Mouse (Mus musculus): ENCODE measurements around the gene Hist1h3b. TPM values are rescaled to one million over a fixed set of nuclear protein-coding genes. Genes with fewer than 3 reads are reported as not detected.

Gene Hist1h3b
- total and polyA plus RNA-seq, 2 experiments from 2014 or later: 0.67 to 254 TPM

- WGBS: 45% methylated on average over 2 of the region's 2 CpGs
- Histone ChIP-seq H3K27me3 (ENCODE audit: insufficient read depth, low read length) (no peaks in the 10 kb centered on the region), H3K4me2 (ENCODE audit: low read depth) (no peak overlapping the region), H3K4me1 (ENCODE audit: insufficient read depth) (no peaks in the 10 kb centered on the region), H3K4me3 (ENCODE audit: low read depth, low read length) (no peak overlapping the region), H3K27ac (ENCODE audit: low read depth, low read length) (no peak overlapping the region), H3K36me3 (ENCODE audit: insufficient read depth) (no peaks in the 10 kb centered on the region), H3K9ac (no peak overlapping the region), H3K9me3 (ENCODE audit: low read length) (no peaks in the 10 kb centered on the region)
- TF ChIP-seq CTCF (IDR thresholded peaks at IDR 0.05; ENCODE audit: low read depth): peak; percentile 91
- ATAC-seq (peak; percentile 86), DNase-seq (peak; percentile 88)
These were observed 40.5 kb downstream of the Hist1h3b start for GRCm38 (mm10) chr13:23792520-23792919.

DNA sequence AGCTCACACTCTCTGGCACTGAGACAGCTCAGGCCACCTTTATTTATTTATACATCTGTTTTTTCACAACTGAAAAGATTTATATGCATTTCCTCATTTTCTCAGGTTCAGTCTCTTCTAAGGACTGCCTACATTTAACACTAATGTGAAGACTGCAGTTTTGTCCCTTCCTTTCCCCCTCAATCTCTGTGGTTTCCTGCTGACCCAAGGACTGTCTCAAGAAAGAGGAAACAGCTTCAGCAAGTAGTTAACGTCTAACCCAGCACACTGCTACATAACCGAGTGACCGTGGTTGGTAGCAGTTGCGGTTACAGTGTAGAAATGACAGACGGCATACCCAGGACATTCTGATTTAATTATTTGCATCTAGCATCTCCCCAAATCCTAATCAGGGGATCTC lies 47.3 kb downstream of the Hist1h3b start:
- no peaks in the 10 kb centered on the region for H3K9me3 ChIP-seq (ENCODE audit: low read length)
- no peak overlapping the region for H3K4me2 ChIP-seq (ENCODE audit: low read depth)
- H3K36me3 ChIP-seq (ENCODE audit: insufficient read depth): no peaks in the 10 kb centered on the region
- H3K27me3 ChIP-seq (ENCODE audit: insufficient read depth, low read length): no peaks in the 10 kb centered on the region
- no peak overlapping the region for H3K9ac ChIP-seq
- ATAC-seq: no peak
- DNase-seq: no peak
- no peaks in the 10 kb centered on the region for H3K4me1 ChIP-seq (ENCODE audit: insufficient read depth)
- H3K27ac ChIP-seq (ENCODE audit: low read depth, low read length): no peak overlapping the region
- WGBS: 86% methylated on average over 5 of the region's 5 CpGs
- no peak for TF ChIP-seq CTCF (IDR thresholded peaks at IDR 0.05; ENCODE audit: low read depth)
- no peak overlapping the region for H3K4me3 ChIP-seq (ENCODE audit: low read depth, low read length)

Small RNA genes lying within 50 kb of the gene (microRNA-seq; reads per million reads assigned to microRNA genes)
- gene Gm44314: 0 reads per million in 2 experiments
- 0 reads per million in 2 experiments for gene Gm44484

Other genes with a start within 250 kb of the Hist1h3b start
Only the 30 nearest of the 37 such genes appear.
- gene Hist1h1d, start 199.0 kb upstream of the Hist1h3b start, total RNA-seq (2014; rRNA removed): 48.5 and 66.7 TPM in 2 replicates
- gene Hist1h1d, start 199.0 kb upstream of the Hist1h3b start, polyA plus RNA-seq (2015; fragmentation: Nextera tagmentation; extraction: Ambion mirVana): 0.12 and 0.18 TPM in 2 replicates
- 180 and 204 TPM in 2 replicates for gene Hist1h3e, start 189.9 kb upstream of the Hist1h3b start, total RNA-seq (2014; rRNA removed)
- gene Hist1h3e, start 189.9 kb upstream of the Hist1h3b start, polyA plus RNA-seq (2015; fragmentation: Nextera tagmentation; extraction: Ambion mirVana): 1.9 and 2.0 TPM in 2 replicates
- gene Hist1h2ae, start 181.0 kb upstream of the Hist1h3b start, total RNA-seq (2014; rRNA removed): 111 TPM in 2 replicates
- gene Hist1h2ae, start 181.0 kb upstream of the Hist1h3b start, polyA plus RNA-seq (2015; fragmentation: Nextera tagmentation; extraction: Ambion mirVana): 12.5 and 23.0 TPM in 2 replicates
- gene Hist1h2bg, start 180.9 kb upstream of the Hist1h3b start, total RNA-seq (2014; rRNA removed): 367 and 594 TPM in 2 replicates
- gene Hist1h2bg, start 180.9 kb upstream of the Hist1h3b start, polyA plus RNA-seq (2015; fragmentation: Nextera tagmentation; extraction: Ambion mirVana): 3.0 and 3.6 TPM in 2 replicates
- 226 and 289 TPM in 2 replicates for gene Hist1h2bf, start 178.1 kb upstream of the Hist1h3b start, total RNA-seq (2014; rRNA removed)
- not detected in 2 replicates for gene Hist1h2bf, start 178.1 kb upstream of the Hist1h3b start, polyA plus RNA-seq (2015; fragmentation: Nextera tagmentation; extraction: Ambion mirVana)
- 204 and 274 TPM in 2 replicates for gene Hist1h2ad, start 177.9 kb upstream of the Hist1h3b start, total RNA-seq (2014; rRNA removed)
- gene Hist1h2ad, start 177.9 kb upstream of the Hist1h3b start, polyA plus RNA-seq (2015; fragmentation: Nextera tagmentation; extraction: Ambion mirVana): 0.78 TPM in 1 of 2 replicates, not detected in the other
- gene Hist1h3d, start 176.5 kb upstream of the Hist1h3b start, total RNA-seq (2014; rRNA removed): 73.0 and 78.9 TPM in 2 replicates
- 0.57 and 0.80 TPM in 2 replicates for gene Hist1h3d, start 176.5 kb upstream of the Hist1h3b start, polyA plus RNA-seq (2015; fragmentation: Nextera tagmentation; extraction: Ambion mirVana)
- gene Hist1h4d, start 170.7 kb upstream of the Hist1h3b start, total RNA-seq (2014; rRNA removed): 258 and 695 TPM in 2 replicates
- gene Hist1h4d, start 170.7 kb upstream of the Hist1h3b start, polyA plus RNA-seq (2015; fragmentation: Nextera tagmentation; extraction: Ambion mirVana): 25.0 and 42.2 TPM in 2 replicates
- 98.5 and 120 TPM in 2 replicates for gene Hist1h2be, start 131.1 kb upstream of the Hist1h3b start, total RNA-seq (2014; rRNA removed)
- gene Hist1h2be, start 131.1 kb upstream of the Hist1h3b start, polyA plus RNA-seq (2015; fragmentation: Nextera tagmentation; extraction: Ambion mirVana): 0.31 and 0.39 TPM in 2 replicates
- 204 and 218 TPM in 2 replicates for gene Hist1h1e, start 129.7 kb upstream of the Hist1h3b start, total RNA-seq (2014; rRNA removed)
- 11.1 and 16.3 TPM in 2 replicates for gene Hist1h1e, start 129.7 kb upstream of the Hist1h3b start, polyA plus RNA-seq (2015; fragmentation: Nextera tagmentation; extraction: Ambion mirVana)
- gene Hist1h2ac, start 68.3 kb upstream of the Hist1h3b start, total RNA-seq (2014; rRNA removed): 40.9 and 44.8 TPM in 2 replicates
- 0.41 and 0.49 TPM in 2 replicates for gene Hist1h2ac, start 68.3 kb upstream of the Hist1h3b start, polyA plus RNA-seq (2015; fragmentation: Nextera tagmentation; extraction: Ambion mirVana)
- 93.7 and 124 TPM in 2 replicates for gene Hist1h2bc, start 68.1 kb upstream of the Hist1h3b start, total RNA-seq (2014; rRNA removed)
- gene Hist1h2bc, start 68.1 kb upstream of the Hist1h3b start, polyA plus RNA-seq (2015; fragmentation: Nextera tagmentation; extraction: Ambion mirVana): 29.2 and 35.3 TPM in 2 replicates
- 1.3 TPM in 1 of 2 replicates, not detected in the other for gene Hist1h1t, start 56.5 kb upstream of the Hist1h3b start, total RNA-seq (2014; rRNA removed)
- gene Hist1h1t, start 56.5 kb upstream of the Hist1h3b start, polyA plus RNA-seq (2015; fragmentation: Nextera tagmentation; extraction: Ambion mirVana): not detected in 2 replicates
- gene Hist1h4c, start 53.8 kb upstream of the Hist1h3b start, total RNA-seq (2014; rRNA removed): 917 and 942 TPM in 2 replicates
- 2.3 and 5.0 TPM in 2 replicates for gene Hist1h4c, start 53.8 kb upstream of the Hist1h3b start, polyA plus RNA-seq (2015; fragmentation: Nextera tagmentation; extraction: Ambion mirVana)
- gene Hfe, start 41.4 kb upstream of the Hist1h3b start, total RNA-seq (2014; rRNA removed): 2.5 and 3.6 TPM in 2 replicates
- 4.4 and 6.0 TPM in 2 replicates for gene Hfe, start 41.4 kb upstream of the Hist1h3b start, polyA plus RNA-seq (2015; fragmentation: Nextera tagmentation; extraction: Ambion mirVana)
- 475 and 498 TPM in 2 replicates for gene Hist1h1c, start 13.5 kb upstream of the Hist1h3b start, total RNA-seq (2014; rRNA removed)
- gene Hist1h1c, start 13.5 kb upstream of the Hist1h3b start, polyA plus RNA-seq (2015; fragmentation: Nextera tagmentation; extraction: Ambion mirVana): 24.0 and 26.3 TPM in 2 replicates
- 294 and 301 TPM in 2 replicates for gene Hist1h3c, start 6.7 kb upstream of the Hist1h3b start, total RNA-seq (2014; rRNA removed)
- gene Hist1h3c, start 6.7 kb upstream of the Hist1h3b start, polyA plus RNA-seq (2015; fragmentation: Nextera tagmentation; extraction: Ambion mirVana): 0.84 TPM in 1 of 2 replicates, not detected in the other
- 647 and 680 TPM in 2 replicates for gene Hist1h2bb, start 5.5 kb upstream of the Hist1h3b start, total RNA-seq (2014; rRNA removed)
- not detected in 2 replicates for gene Hist1h2bb, start 5.5 kb upstream of the Hist1h3b start, polyA plus RNA-seq (2015; fragmentation: Nextera tagmentation; extraction: Ambion mirVana)
- 305 and 340 TPM in 2 replicates for gene Hist1h2ab, start 1.1 kb upstream of the Hist1h3b start, total RNA-seq (2014; rRNA removed)
- 4.4 and 6.7 TPM in 2 replicates for gene Hist1h2ab, start 1.1 kb upstream of the Hist1h3b start, polyA plus RNA-seq (2015; fragmentation: Nextera tagmentation; extraction: Ambion mirVana)
- gene Hist1h4b, start 4.7 kb downstream of the Hist1h3b start, total RNA-seq (2014; rRNA removed): 184 and 254 TPM in 2 replicates
- 1.8 and 3.0 TPM in 2 replicates for gene Hist1h4b, start 4.7 kb downstream of the Hist1h3b start, polyA plus RNA-seq (2015; fragmentation: Nextera tagmentation; extraction: Ambion mirVana)
- gene Hist1h4a, start 9.0 kb downstream of the Hist1h3b start, total RNA-seq (2014; rRNA removed): 303 and 421 TPM in 2 replicates
- 0.64 TPM in 1 of 2 replicates, not detected in the other for gene Hist1h4a, start 9.0 kb downstream of the Hist1h3b start, polyA plus RNA-seq (2015; fragmentation: Nextera tagmentation; extraction: Ambion mirVana)
- gene Hist1h3a, start 10.1 kb downstream of the Hist1h3b start, total RNA-seq (2014; rRNA removed): 483 and 512 TPM in 2 replicates
- 1.2 and 2.2 TPM in 2 replicates for gene Hist1h3a, start 10.1 kb downstream of the Hist1h3b start, polyA plus RNA-seq (2015; fragmentation: Nextera tagmentation; extraction: Ambion mirVana)
- gene Hist1h1a, start 11.4 kb downstream of the Hist1h3b start, total RNA-seq (2014; rRNA removed): 195 and 202 TPM in 2 replicates
- 0.36 and 0.40 TPM in 2 replicates for gene Hist1h1a, start 11.4 kb downstream of the Hist1h3b start, polyA plus RNA-seq (2015; fragmentation: Nextera tagmentation; extraction: Ambion mirVana)
- 0.23 TPM in 1 of 2 replicates, not detected in the other for gene Trim38, start 17.6 kb downstream of the Hist1h3b start, total RNA-seq (2014; rRNA removed)
- gene Trim38, start 17.6 kb downstream of the Hist1h3b start, polyA plus RNA-seq (2015; fragmentation: Nextera tagmentation; extraction: Ambion mirVana): 0.09 TPM in 1 of 2 replicates, not detected in the other
- gene Slc17a2, start 54.7 kb downstream of the Hist1h3b start, total RNA-seq (2014; rRNA removed): not detected in 2 replicates
- gene Slc17a2, start 54.7 kb downstream of the Hist1h3b start, polyA plus RNA-seq (2015; fragmentation: Nextera tagmentation; extraction: Ambion mirVana): not detected in 2 replicates
- 0.10 TPM in 1 of 2 replicates, not detected in the other for gene Slc17a3, start 87.2 kb downstream of the Hist1h3b start, total RNA-seq (2014; rRNA removed)
- gene Slc17a3, start 87.2 kb downstream of the Hist1h3b start, polyA plus RNA-seq (2015; fragmentation: Nextera tagmentation; extraction: Ambion mirVana): not detected in 2 replicates
- 0.15 TPM in 1 of 2 replicates, not detected in the other for gene Slc17a1, start 115.5 kb downstream of the Hist1h3b start, total RNA-seq (2014; rRNA removed)
- not detected in 2 replicates for gene Slc17a1, start 115.5 kb downstream of the Hist1h3b start, polyA plus RNA-seq (2015; fragmentation: Nextera tagmentation; extraction: Ambion mirVana)
- gene Slc17a4, start 162.7 kb downstream of the Hist1h3b start, total RNA-seq (2014; rRNA removed): not detected in 2 replicates
- not detected in 2 replicates for gene Slc17a4, start 162.7 kb downstream of the Hist1h3b start, polyA plus RNA-seq (2015; fragmentation: Nextera tagmentation; extraction: Ambion mirVana)
- gene Hist1h2ba, start 181.9 kb downstream of the Hist1h3b start, total RNA-seq (2014; rRNA removed): not detected in 2 replicates
- gene Hist1h2ba, start 181.9 kb downstream of the Hist1h3b start, polyA plus RNA-seq (2015; fragmentation: Nextera tagmentation; extraction: Ambion mirVana): not detected in 2 replicates
- not detected in 2 replicates for gene Hist1h2aa, start 182.2 kb downstream of the Hist1h3b start, total RNA-seq (2014; rRNA removed)
- not detected in 2 replicates for gene Hist1h2aa, start 182.2 kb downstream of the Hist1h3b start, polyA plus RNA-seq (2015; fragmentation: Nextera tagmentation; extraction: Ambion mirVana)